Mouse (Mus musculus) layer of hippocampus, postnatal 25 days (tissue): Measurements from ENCODE around the gene Hsd3b1. TPM values are rescaled to one million over a fixed set of nuclear protein-coding genes. Genes with fewer than 3 reads are reported as not detected.

ENCODE experiments used
- total RNA-seq, 2 experiments: library from RNA; stranded (reverse); gene quantifications; 2 replicates each; pipeline ENCODE4 v1.2.3; 2021

Gene Hsd3b1
- total RNA-seq, 2 experiments from 2014 or later: not detected

Other genes starting within 250 kb of the Hsd3b1 start
- gene Hsd3b5, start 229.5 kb downstream of the Hsd3b1 start, total RNA-seq: not detected
- under 1 TPM; 0.07 to 0.12 TPM for gene Hsd3b2, start 135.3 kb downstream of the Hsd3b1 start, total RNA-seq
- not detected for gene Hsd3b3, start 96.7 kb downstream of the Hsd3b1 start, total RNA-seq
- gene Hsd3b6, start 45.4 kb downstream of the Hsd3b1 start, total RNA-seq: not detected
- not detected for gene Hao2, start 33.4 kb upstream of the Hsd3b1 start, total RNA-seq